Mouse (Mus musculus): ENCODE measurements around the gene Srrm3. TPM values are rescaled to one million over a fixed set of nuclear protein-coding genes. Genes with fewer than 3 reads are reported as not detected.

Srrm3 gene
- polyA plus RNA-seq, 1 experiment = not detected

DNA sequence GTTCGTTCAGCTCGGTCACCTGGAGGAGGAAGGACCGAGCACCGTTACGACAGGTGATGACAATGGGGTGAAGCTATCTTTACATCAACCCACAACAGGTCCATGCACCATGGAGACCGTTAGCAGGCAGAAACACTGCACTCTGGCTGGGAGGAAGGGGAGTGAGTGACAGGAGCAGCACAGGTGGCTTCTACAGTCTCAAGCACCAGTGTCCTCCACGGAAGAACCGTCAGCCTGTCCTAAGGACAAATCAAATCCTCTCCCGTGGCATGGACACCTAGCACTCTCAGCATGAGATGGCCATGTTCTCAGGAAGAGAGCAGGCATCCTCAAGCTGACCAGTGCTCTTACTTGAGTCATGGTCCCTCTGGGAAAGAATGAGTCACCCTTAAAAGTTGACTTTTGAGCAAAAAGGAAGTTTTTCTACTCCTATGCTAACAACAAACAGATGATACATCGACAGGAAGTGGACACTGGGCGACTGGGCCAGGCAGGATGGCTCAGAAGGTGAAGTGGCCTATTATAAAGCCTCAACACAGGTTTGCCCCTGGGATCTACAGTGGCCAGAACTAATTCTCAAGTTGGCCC lies 105.0 kb downstream of the Srrm3 start:
- H3K27me3 ChIP-seq (ENCODE audit: control insufficient read depth) = no peaks in the 10 kb centered on the region
- TF ChIP-seq TAL1 (IDR thresholded peaks at IDR 0.05; ENCODE audit: low read length) (no peak), GATA1 (IDR thresholded peaks at IDR 0.05; ENCODE audit: low read length) (no peak)
- peaks cover 85% of the 10 kb centered on the region for H3K36me3 ChIP-seq (ENCODE audit: control insufficient read depth)
- H3K9me3 ChIP-seq (ENCODE audit: control insufficient read depth, low read length) = no peaks in the 10 kb centered on the region
- peaks cover 18% of the 10 kb centered on the region for H3K4me1 ChIP-seq (ENCODE audit: control insufficient read depth)
- H3K4me3 ChIP-seq (replicated peaks) = no peak overlapping the region

GRCm38 (mm10) chr5:135913201-135913600 lies 106.5 kb downstream of the Srrm3 start:
- TF ChIP-seq GATA1 (IDR thresholded peaks at IDR 0.05; ENCODE audit: low read length) (no peak), TAL1 (IDR thresholded peaks at IDR 0.05; ENCODE audit: low read length) (no peak)
- no peaks in the 10 kb centered on the region for H3K9me3 ChIP-seq (ENCODE audit: control insufficient read depth, low read length)
- peaks cover 84% of the 10 kb centered on the region for H3K36me3 ChIP-seq (ENCODE audit: control insufficient read depth)
- H3K27me3 ChIP-seq (ENCODE audit: control insufficient read depth) = no peaks in the 10 kb centered on the region
- H3K4me1 ChIP-seq (ENCODE audit: control insufficient read depth) = peaks cover 17% of the 10 kb centered on the region
- no peak overlapping the region for H3K4me3 ChIP-seq (replicated peaks)

- Histone ChIP-seq H3K36me3 (ENCODE audit: control insufficient read depth) (peaks cover 85% of the 10 kb centered on the region), H3K4me3 (replicated peaks) (no peak overlapping the region), H3K4me1 (ENCODE audit: control insufficient read depth) (peaks cover 17% of the 10 kb centered on the region), H3K9me3 (ENCODE audit: control insufficient read depth, low read length) (no peaks in the 10 kb centered on the region), H3K27me3 (ENCODE audit: control insufficient read depth) (no peaks in the 10 kb centered on the region)
- TF ChIP-seq GATA1 (IDR thresholded peaks at IDR 0.05; ENCODE audit: low read length) = no peak
- no peak for TF ChIP-seq TAL1 (IDR thresholded peaks at IDR 0.05; ENCODE audit: low read length)
These were observed 107.5 kb downstream of the Srrm3 start for GRCm38 (mm10) chr5:135914156-135914555.

- Histone ChIP-seq H3K4me3 (replicated peaks) (no peak overlapping the region), H3K36me3 (ENCODE audit: control insufficient read depth) (peaks cover 83% of the 10 kb centered on the region), H3K9me3 (ENCODE audit: control insufficient read depth, low read length) (no peaks in the 10 kb centered on the region), H3K4me1 (ENCODE audit: control insufficient read depth) (peaks cover 17% of the 10 kb centered on the region), H3K27me3 (ENCODE audit: control insufficient read depth) (no peaks in the 10 kb centered on the region)
- TF ChIP-seq GATA1 (IDR thresholded peaks at IDR 0.05; ENCODE audit: low read length) (no peak), TAL1 (IDR thresholded peaks at IDR 0.05; ENCODE audit: low read length) (no peak)
These were observed 109.4 kb downstream of the Srrm3 start for GRCm38 (mm10) chr5:135916051-135916565.

DNA sequence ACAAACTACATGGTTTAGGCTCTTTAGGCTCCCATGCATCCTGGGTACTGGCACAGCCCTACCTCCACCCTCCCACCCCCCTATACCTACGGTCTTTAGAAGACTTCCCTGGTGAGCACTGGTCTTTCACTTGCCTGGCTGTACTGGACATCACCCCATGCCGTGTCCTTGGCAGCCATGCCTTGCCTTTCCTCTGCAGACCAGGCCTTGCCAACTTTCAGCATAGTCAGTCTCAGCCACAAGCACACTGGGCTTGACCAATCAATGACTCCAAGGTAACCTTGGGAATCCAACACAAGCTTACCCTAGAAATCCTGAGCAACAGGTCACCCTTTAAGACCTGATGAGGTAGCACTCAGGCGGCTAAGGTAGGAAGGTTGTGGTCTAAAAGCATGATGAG lies 109.9 kb downstream of the Srrm3 start:
- Histone ChIP-seq H3K4me3 (replicated peaks) (no peak overlapping the region), H3K9me3 (ENCODE audit: control insufficient read depth, low read length) (no peaks in the 10 kb centered on the region), H3K4me1 (ENCODE audit: control insufficient read depth) (peaks cover 17% of the 10 kb centered on the region), H3K36me3 (ENCODE audit: control insufficient read depth) (peaks cover 83% of the 10 kb centered on the region), H3K27me3 (ENCODE audit: control insufficient read depth) (no peaks in the 10 kb centered on the region)
- TF ChIP-seq GATA1 (IDR thresholded peaks at IDR 0.05; ENCODE audit: low read length) (no peak), TAL1 (IDR thresholded peaks at IDR 0.05; ENCODE audit: low read length) (no peak)

- Histone ChIP-seq H3K27me3 (ENCODE audit: control insufficient read depth) (no peaks in the 10 kb centered on the region), H3K4me3 (replicated peaks) (no peak overlapping the region), H3K36me3 (ENCODE audit: control insufficient read depth) (peaks cover 84% of the 10 kb centered on the region), H3K9me3 (ENCODE audit: control insufficient read depth, low read length) (no peaks in the 10 kb centered on the region), H3K4me1 (ENCODE audit: control insufficient read depth) (peaks cover 17% of the 10 kb centered on the region)
- TF ChIP-seq GATA1 (IDR thresholded peaks at IDR 0.05; ENCODE audit: low read length) (no peak), TAL1 (IDR thresholded peaks at IDR 0.05; ENCODE audit: low read length) (no peak)
These were observed 110.8 kb downstream of the Srrm3 start for GRCm38 (mm10) chr5:135917327-135918058.

DNA sequence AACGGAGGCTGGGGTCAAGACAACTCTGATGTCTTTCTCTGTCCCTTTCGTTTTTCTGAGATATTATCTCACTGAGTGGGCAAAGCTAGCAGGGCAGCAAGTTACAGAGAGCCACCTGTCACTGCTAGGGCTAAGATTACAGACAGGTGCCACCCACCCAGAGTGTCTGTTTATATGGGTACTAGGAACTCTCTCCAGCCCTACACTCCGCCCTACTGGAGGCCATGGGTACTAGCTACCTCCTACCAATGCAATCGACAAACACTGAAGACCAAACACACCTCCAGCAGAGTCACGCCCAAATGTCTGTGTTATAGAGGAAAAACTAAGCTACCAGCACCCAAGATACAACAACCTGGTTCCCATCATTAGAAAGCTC lies 111.4 kb downstream of the Srrm3 start:
- peaks cover 16% of the 10 kb centered on the region for H3K4me1 ChIP-seq (ENCODE audit: control insufficient read depth)
- no peaks in the 10 kb centered on the region for H3K27me3 ChIP-seq (ENCODE audit: control insufficient read depth)
- no peak overlapping the region for H3K4me3 ChIP-seq (replicated peaks)
- H3K9me3 ChIP-seq (ENCODE audit: control insufficient read depth, low read length) = no peaks in the 10 kb centered on the region
- peaks cover 85% of the 10 kb centered on the region for H3K36me3 ChIP-seq (ENCODE audit: control insufficient read depth)
- no peak for TF ChIP-seq GATA1 (IDR thresholded peaks at IDR 0.05; ENCODE audit: low read length)
- no peak for TF ChIP-seq TAL1 (IDR thresholded peaks at IDR 0.05; ENCODE audit: low read length)

DNA sequence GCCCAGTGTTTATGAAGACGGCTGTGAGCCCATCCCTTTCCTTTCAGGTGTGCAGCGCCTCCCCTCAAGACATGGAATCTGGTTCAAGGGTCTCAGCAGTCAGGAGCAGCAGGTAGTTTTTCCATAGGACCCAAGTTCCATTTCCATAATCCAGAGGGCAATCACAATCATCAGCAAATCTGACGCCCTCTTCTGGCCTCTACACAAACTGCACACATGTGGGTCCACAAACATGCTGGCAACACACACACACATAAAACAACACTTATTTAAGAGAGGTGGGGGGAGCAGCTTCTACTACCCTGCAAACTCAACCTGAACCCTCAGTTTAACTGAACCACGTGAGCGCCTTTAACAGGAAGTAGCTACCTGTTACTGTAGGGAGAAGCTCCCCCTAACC lies 111.9 kb downstream of the Srrm3 start:
- Histone ChIP-seq H3K27me3 (ENCODE audit: control insufficient read depth) (no peaks in the 10 kb centered on the region), H3K4me3 (replicated peaks) (no peak overlapping the region), H3K9me3 (ENCODE audit: control insufficient read depth, low read length) (no peaks in the 10 kb centered on the region), H3K4me1 (ENCODE audit: control insufficient read depth) (peaks cover 11% of the 10 kb centered on the region), H3K36me3 (ENCODE audit: control insufficient read depth) (peaks cover 84% of the 10 kb centered on the region)
- TF ChIP-seq TAL1 (IDR thresholded peaks at IDR 0.05; ENCODE audit: low read length) (no peak), GATA1 (IDR thresholded peaks at IDR 0.05; ENCODE audit: low read length) (no peak)

- H3K36me3 ChIP-seq (ENCODE audit: control insufficient read depth) = peaks cover 87% of the 10 kb centered on the region
- no peak overlapping the region for H3K4me3 ChIP-seq (replicated peaks)
- no peaks in the 10 kb centered on the region for H3K27me3 ChIP-seq (ENCODE audit: control insufficient read depth)
- TF ChIP-seq TAL1 (IDR thresholded peaks at IDR 0.05; ENCODE audit: low read length) (no peak), GATA1 (IDR thresholded peaks at IDR 0.05; ENCODE audit: low read length) (no peak)
- H3K4me1 ChIP-seq (ENCODE audit: control insufficient read depth) = peaks cover 8% of the 10 kb centered on the region
- no peaks in the 10 kb centered on the region for H3K9me3 ChIP-seq (ENCODE audit: control insufficient read depth, low read length)
These were observed 113.2 kb downstream of the Srrm3 start for GRCm38 (mm10) chr5:135919902-135920301.
